Mouse (Mus musculus) embryonic facial prominence, embryonic 11.5 days (tissue): Measurements from ENCODE around the gene Sema4c. TPM values are rescaled to one million over a fixed set of nuclear protein-coding genes. Genes with fewer than 3 reads are reported as not detected.

Source experiments
- ATAC-seq: fragments of 200-750 bp; cut with Nextera tagmentation; replicated peaks from 2 replicates; pipeline ENCODE4 v1.8.0; 2017; ENCODE audit warnings: low read depth; ENCODE audit not compliant: insufficient number of reproducible peaks, low FRiP score, low TSS enrichment
- DNase-seq: peaks from one replicate; pipeline ENCODE4 v3.0.0-alpha.2; 2015; ENCODE audit warnings: low spot score
- H3K27ac ChIP-seq: fragments of 300-500 bp; sonication (generic); replicated peaks from 2 replicates; pipeline ENCODE4 v1.5.1; 2014; ENCODE audit warnings: mild to moderate bottlenecking, low read depth, low read length, control low read depth
- H3K27me3 ChIP-seq: fragments of 300-500 bp; sonication (generic); 2 replicates; pipeline ENCODE4 v1.6.1; 2014; ENCODE audit warnings: mild to moderate bottlenecking, low read length, moderate library complexity, mixed read lengths; ENCODE audit not compliant: control insufficient read depth, insufficient read depth
- H3K36me3 ChIP-seq: fragments of 300-500 bp; sonication (generic); replicated peaks from 2 replicates; pipeline ENCODE4 v1.6.1; 2014; ENCODE audit warnings: low read depth, mild to moderate bottlenecking, low read length, moderate library complexity, mixed read lengths; ENCODE audit not compliant: control insufficient read depth, insufficient read depth
- H3K4me1 ChIP-seq: fragments of 300-500 bp; sonication (generic); 2 replicates; pipeline ENCODE4 v1.6.1; 2014; ENCODE audit warnings: low read length, mixed read lengths; ENCODE audit not compliant: control insufficient read depth, insufficient read depth
- H3K4me2 ChIP-seq: fragments of 300-500 bp; sonication (generic); 2 replicates; pipeline ENCODE4 v1.6.1; 2014; ENCODE audit warnings: low read depth, mild to moderate bottlenecking, control low read depth, low read length, moderate library complexity
- H3K4me3 ChIP-seq: fragments of 300-500 bp; sonication (generic); 2 replicates; pipeline ENCODE4 v1.5.1; 2014; ENCODE audit warnings: low read depth, low read length, control low read depth
- H3K9ac ChIP-seq: fragments of 300-500 bp; sonication (generic); replicated peaks from 2 replicates; pipeline ENCODE4 v1.6.1; 2014; ENCODE audit warnings: mild to moderate bottlenecking, control low read depth, low read length
- H3K9me3 ChIP-seq: fragments of 300-500 bp; sonication (generic); replicated peaks from 2 replicates; pipeline ENCODE4 v1.6.1; 2016; ENCODE audit warnings: mild to moderate bottlenecking, low read length, inconsistent platforms, mixed read lengths; ENCODE audit not compliant: control insufficient read depth
- WGBS: fragments of 180-500 bp; shearing (Covaris S2); extraction: QIAGEN DNeasy Blood & Tissue Kit; methylation state at CpG from one replicate; pipeline ENCODE4 v1.1.7; 2014; 5-methylcytosine and 5-hydroxymethylcytosine counted together
- polyA plus RNA-seq: library from polyadenylated mRNA; unstranded; fragments of >200 nt; fragmentation: Nextera tagmentation; extraction: Ambion mirVana; gene quantifications from 2 replicates; pipeline ENCODE4 v1.2.1, GENCODE M21; 2014

The Sema4c gene
- polyA plus RNA-seq, 1 experiment from 2014 or later, result 3.7 TPM

DNA sequence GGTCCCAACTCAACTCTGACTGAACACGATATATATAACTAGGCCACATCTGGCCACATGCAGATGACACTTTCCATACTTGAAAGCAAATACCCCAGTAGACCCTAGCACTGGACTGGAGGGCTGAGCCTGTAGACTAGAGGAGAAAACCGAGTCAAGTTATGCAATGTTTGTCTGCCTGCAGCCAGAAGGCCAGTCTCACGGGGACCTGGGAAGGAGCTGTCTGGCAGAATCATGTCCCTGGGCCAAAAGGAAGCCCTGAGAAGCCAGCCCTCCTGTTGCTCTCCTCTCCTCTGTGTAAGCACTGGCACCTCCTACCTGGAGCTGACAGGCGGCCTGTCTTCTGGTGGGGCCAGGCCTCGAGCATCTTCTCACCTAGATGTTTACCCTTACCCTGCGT, 17.2 kb upstream of the Sema4c start:
- Histone ChIP-seq H3K4me1 (peaks cover 6% of the 10 kb centered on the region), H3K9me3 (no peaks in the 10 kb centered on the region), H3K27me3 (no peaks in the 10 kb centered on the region), H3K4me3 (no peak overlapping the region), H3K9ac (no peak overlapping the region), H3K4me2 (no peak overlapping the region), H3K27ac (0 out of 2 replicates have a peak overlapping the region, but pooled peaks have one; percentile 14), H3K36me3 (no peaks in the 10 kb centered on the region)
- WGBS, result 53% methylated on average over 6 of the region's 6 CpGs
- no peak for DNase-seq
- no peak for ATAC-seq

DNA sequence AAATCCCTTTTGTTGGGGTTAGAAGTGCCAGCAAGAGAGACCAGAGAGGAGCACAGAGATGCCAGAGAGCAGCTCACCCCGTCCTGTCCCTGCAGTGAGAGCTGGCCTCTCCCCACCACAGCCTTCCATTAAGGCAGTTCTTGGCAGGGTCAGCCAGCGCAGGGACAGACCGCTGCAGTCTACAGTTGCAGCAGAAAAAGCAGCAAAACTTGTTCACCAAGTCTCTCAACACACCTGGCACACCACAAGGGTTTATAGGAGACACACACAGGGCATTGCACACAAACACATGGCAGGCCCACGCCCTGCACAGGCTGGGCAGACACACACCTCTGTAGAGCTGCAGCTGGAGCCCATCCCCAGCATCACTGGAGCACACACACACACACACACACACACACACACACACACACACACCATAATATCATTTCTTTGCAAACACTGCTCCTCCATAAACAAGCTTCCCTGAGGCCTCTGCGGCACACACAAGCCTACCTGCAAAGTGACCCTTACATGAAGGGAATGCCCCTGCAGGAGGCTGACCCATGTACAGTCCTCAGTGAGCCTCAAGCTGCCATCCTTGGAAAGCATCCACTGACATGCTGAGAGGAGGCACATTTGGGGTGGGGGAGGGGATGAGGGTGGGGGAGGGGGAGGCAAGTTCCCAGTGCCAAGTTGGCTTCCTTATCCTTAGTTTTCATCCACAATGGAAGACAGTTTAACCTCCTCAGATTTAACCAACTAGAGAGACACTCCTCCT, 16.2 kb upstream of the Sema4c start:
- Histone ChIP-seq H3K9ac (no peak overlapping the region), H3K27ac (no peak overlapping the region), H3K4me2 (no peak overlapping the region), H3K4me1 (no peaks in the 10 kb centered on the region), H3K27me3 (no peaks in the 10 kb centered on the region), H3K36me3 (no peaks in the 10 kb centered on the region), H3K9me3 (no peaks in the 10 kb centered on the region), H3K4me3 (no peak overlapping the region)
- ATAC-seq, result no peak
- 77% methylated on average over 5 of the region's 5 CpGs for WGBS
- no peak for DNase-seq

DNA sequence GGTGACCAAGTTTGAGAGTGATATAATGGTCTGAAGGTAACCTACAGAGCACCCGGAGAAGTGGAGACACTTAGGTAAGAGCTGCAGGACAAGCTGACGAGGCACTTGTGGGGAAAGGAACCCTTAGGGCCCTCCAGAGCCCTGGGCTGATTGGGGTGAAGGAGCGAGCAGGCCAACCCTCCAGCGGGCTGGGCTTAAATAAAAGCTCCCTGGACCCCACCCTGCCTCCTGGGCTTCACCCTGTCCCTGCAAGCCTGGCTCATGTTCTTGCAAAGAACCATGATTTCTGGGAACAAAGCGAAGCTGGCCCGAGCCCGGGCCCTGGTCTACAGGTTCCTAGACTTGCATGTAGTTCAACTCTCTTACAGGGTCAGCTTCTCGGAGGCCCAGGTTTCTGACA, 15.4 kb upstream of the Sema4c start:
- no peak overlapping the region for H3K4me3 ChIP-seq
- ATAC-seq (no peak), DNase-seq (no peak)
- no peaks in the 10 kb centered on the region for H3K4me1 ChIP-seq
- no peaks in the 10 kb centered on the region for H3K9me3 ChIP-seq
- H3K9ac ChIP-seq, result no peak overlapping the region
- H3K27me3 ChIP-seq, result no peaks in the 10 kb centered on the region
- no peak overlapping the region for H3K27ac ChIP-seq
- H3K4me2 ChIP-seq, result no peak overlapping the region
- WGBS, result 81% methylated on average over 8 of the region's 8 CpGs
- no peaks in the 10 kb centered on the region for H3K36me3 ChIP-seq

DNA sequence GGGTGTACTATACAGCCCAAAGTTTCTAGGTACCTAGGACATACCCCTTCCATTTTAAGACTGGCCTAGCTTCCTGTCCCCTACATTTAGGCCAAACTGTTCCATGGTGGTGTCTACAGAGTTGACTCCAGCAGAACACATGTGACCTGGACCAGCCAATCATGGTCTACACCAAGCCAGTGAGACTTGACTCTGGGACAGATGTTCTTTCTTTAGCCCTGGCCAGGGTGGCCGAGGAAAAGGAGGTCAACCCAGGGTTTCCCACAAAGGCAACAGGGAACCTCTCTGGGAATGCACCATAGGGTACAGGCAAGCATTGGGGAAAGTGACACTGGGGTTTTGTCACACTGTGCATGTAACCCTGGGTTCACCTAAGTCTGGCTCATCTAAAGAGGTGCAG, 14.6 kb upstream of the Sema4c start:
- ATAC-seq (no peak), DNase-seq (no peak)
- Histone ChIP-seq H3K9ac (no peak overlapping the region), H3K4me3 (no peak overlapping the region), H3K4me1 (no peaks in the 10 kb centered on the region), H3K27me3 (no peaks in the 10 kb centered on the region), H3K4me2 (no peak overlapping the region), H3K9me3 (no peaks in the 10 kb centered on the region), H3K27ac (no peak overlapping the region), H3K36me3 (no peaks in the 10 kb centered on the region)
- WGBS, result 58% methylated on average over 1 of the region's 1 CpGs

DNA sequence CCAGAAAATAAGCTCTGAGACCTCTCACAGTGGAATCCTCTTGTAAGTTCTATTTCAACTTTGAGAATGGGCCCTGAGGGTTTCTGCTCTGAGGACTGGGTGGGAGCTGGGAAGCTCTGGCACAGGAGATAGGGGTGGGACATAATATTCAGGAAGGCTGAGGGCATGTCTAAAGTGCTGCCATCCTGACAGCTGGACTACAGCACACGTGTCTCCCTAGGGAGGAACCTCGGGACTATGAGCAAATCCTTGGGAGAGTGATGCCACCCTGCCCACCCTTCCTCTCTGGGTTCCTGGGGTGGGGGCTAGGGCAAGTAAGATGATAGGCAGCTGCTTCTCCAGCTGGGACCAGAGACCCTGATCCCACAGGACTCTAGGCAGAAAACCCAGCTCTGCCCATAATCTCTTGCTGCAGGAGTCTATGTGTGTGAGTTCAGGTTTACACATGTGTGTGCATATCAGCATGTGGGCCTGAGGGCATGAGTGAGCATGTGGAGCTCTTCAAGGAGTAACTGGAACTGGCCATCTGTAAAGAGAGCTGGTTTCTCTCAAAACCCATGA, 14.1 kb upstream of the Sema4c start:
- no peak overlapping the region for H3K4me3 ChIP-seq
- no peaks in the 10 kb centered on the region for H3K36me3 ChIP-seq
- ATAC-seq (no peak), DNase-seq (no peak)
- H3K4me2 ChIP-seq, result no peak overlapping the region
- H3K9me3 ChIP-seq, result no peaks in the 10 kb centered on the region
- no peaks in the 10 kb centered on the region for H3K27me3 ChIP-seq
- H3K27ac ChIP-seq, result no peak overlapping the region
- no peak overlapping the region for H3K9ac ChIP-seq
- no peaks in the 10 kb centered on the region for H3K4me1 ChIP-seq
- 64% methylated on average over 2 of the region's 2 CpGs for WGBS

DNA sequence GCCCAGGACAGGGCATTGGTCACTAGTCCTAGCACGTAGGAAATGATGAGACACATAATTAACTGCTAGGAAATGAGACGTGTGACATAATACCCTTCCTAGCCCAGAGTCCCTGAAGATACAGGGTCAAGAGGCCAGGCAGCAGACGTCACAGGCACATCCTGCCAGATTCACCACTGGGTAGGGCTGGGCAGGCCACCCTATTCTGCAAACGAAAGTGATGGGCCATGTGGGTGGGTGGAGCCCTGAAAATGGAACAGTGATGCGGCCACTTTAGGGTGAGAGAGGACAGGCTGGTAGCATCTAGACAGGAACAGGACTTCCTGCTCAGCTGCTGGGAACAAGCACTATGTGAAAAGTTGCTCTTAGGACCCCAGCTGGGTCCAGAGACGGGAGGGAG, 13.5 kb upstream of the Sema4c start:
- ATAC-seq, result no peak; the same call in 1 of the 2 replicates
- Histone ChIP-seq H3K36me3 (no peaks in the 10 kb centered on the region), H3K4me1 (no peaks in the 10 kb centered on the region), H3K9ac (no peak overlapping the region), H3K27ac (no peak overlapping the region), H3K27me3 (no peaks in the 10 kb centered on the region), H3K9me3 (no peaks in the 10 kb centered on the region), H3K4me2 (no peak overlapping the region), H3K4me3 (no peak overlapping the region)
- WGBS, result 29% methylated on average over 6 of the region's 6 CpGs
- DNase-seq, result no peak

DNA sequence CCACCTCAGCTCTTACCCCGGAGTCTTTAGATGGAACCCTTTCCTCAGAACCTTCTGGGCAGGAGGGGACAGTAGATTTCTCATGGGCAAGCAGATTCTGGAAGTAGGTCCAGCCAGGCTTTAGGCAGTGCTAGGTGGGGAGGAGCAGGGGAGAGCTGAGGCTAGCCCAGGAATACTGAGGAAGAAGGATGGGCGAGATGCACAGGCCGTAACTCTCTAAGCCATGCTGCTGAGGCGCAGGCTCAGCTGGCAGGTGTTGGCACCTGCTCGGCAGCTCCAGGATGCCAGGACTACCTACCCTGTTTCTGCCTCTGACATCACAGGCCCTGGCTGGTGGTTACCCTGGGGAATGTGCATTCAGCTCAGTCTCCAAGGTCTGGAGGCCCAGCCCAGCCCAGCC, 12.2 kb upstream of the Sema4c start:
- Histone ChIP-seq H3K27ac (no peak overlapping the region), H3K4me2 (no peak overlapping the region), H3K9ac (no peak overlapping the region), H3K4me1 (no peaks in the 10 kb centered on the region), H3K27me3 (no peaks in the 10 kb centered on the region), H3K4me3 (no peak overlapping the region), H3K36me3 (no peaks in the 10 kb centered on the region), H3K9me3 (no peaks in the 10 kb centered on the region)
- 89% methylated on average over 5 of the region's 5 CpGs for WGBS
- ATAC-seq (no peak), DNase-seq (no peak)

DNA sequence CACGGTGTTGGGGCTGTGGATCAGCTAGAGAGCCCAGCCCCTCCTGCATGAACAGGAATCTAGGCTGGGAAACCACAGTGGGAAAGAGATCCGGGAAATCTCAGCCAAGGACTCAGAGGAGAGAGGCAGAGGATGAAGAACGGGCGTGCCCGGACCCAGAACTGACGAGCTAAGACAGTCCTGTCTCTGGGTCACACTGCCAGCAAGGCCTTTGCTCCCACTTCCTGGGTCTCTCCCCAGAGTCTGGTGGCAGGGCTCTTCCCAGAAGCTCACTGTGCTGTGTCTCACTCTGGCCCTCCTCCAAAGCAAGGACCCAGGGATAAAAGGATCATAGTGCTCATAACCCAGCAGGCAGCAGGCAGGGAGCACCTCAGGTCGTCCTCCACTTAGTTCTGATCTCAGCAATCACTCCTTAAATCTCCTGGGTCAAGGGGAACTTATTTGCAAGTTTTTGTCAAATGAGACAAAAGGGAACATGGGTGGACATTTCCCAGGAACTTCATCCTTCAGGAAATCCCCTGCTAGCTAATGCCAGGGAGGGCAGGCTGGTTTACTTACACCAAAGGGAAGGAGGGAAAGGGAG, 11.6 kb upstream of the Sema4c start:
- DNase-seq (no peak), ATAC-seq (no peak)
- no peaks in the 10 kb centered on the region for H3K4me1 ChIP-seq
- H3K4me2 ChIP-seq, result no peak overlapping the region
- H3K9me3 ChIP-seq, result no peaks in the 10 kb centered on the region
- no peak overlapping the region for H3K27ac ChIP-seq
- H3K9ac ChIP-seq, result no peak overlapping the region
- no peaks in the 10 kb centered on the region for H3K36me3 ChIP-seq
- no peak overlapping the region for H3K4me3 ChIP-seq
- 51% methylated on average over 7 of the region's 7 CpGs for WGBS
- no peaks in the 10 kb centered on the region for H3K27me3 ChIP-seq
